Mouse (Mus musculus): ENCODE measurements around the gene Tmem38a. TPM values are rescaled to one million over a fixed set of nuclear protein-coding genes. Genes with fewer than 3 reads are reported as not detected.

The Tmem38a gene
- total and polyA plus RNA-seq, 3 experiments = 1.6 to 3.3 (median 2.8) TPM

DNA sequence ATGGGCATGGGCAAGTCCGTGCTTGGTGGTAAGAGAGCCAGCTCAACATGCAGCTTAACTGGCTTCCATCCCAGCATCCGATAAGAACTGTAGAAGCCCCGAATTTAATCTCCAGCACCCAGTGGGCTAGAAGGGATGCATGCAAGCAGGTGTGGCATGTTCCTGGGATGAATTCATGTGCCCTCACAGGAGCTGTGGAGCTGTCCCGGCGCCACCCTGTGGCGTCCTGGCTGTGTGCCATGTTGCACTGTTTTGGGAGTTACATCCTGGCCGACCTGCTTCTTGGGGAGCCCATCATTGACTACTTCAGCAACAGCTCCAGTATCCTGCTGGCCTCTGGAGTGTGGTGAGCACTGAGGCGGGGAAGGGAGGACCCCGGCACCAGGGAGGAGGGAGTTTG, 7.5 kb downstream of the Tmem38a start:
- ATAC-seq (ENCODE audit: extremely low read depth, insufficient number of reproducible peaks, low FRiP score, poor library complexity, severe bottlenecking) = no peak
- Histone ChIP-seq H3K4me3 (ENCODE audit: low read depth, low read length) (no peak overlapping the region), H3K27me3 (ENCODE audit: insufficient read depth, low read length) (peaks cover 2% of the 10 kb centered on the region), H3K4me1 (ENCODE audit: insufficient read depth, low read depth, low read length) (peaks cover 17% of the 10 kb centered on the region), H3K9me3 (replicated peaks) (no peaks in the 10 kb centered on the region), H3K36me3 (replicated peaks) (no peaks in the 10 kb centered on the region)
- TF ChIP-seq GATA1 (IDR thresholded peaks at IDR 0.05; ENCODE audit: borderline replicate concordance, low read length) (no peak), TAL1 (conservative IDR thresholded peaks at IDR 0.05; ENCODE audit: low read depth, low read length) (no peak), GATA2 (IDR thresholded peaks at IDR 0.05; ENCODE audit: borderline replicate concordance, low read depth, low read length) (no peak), CTCF (IDR thresholded peaks at IDR 0.05; ENCODE audit: low read depth, low read length) (no peak), POLR2AphosphoS5 (IDR thresholded peaks at IDR 0.05; ENCODE audit: insufficient replicate concordance, low read depth, low read length) (no peak)
- no peak for DNase-seq (ENCODE audit: low spot score)

DNA sequence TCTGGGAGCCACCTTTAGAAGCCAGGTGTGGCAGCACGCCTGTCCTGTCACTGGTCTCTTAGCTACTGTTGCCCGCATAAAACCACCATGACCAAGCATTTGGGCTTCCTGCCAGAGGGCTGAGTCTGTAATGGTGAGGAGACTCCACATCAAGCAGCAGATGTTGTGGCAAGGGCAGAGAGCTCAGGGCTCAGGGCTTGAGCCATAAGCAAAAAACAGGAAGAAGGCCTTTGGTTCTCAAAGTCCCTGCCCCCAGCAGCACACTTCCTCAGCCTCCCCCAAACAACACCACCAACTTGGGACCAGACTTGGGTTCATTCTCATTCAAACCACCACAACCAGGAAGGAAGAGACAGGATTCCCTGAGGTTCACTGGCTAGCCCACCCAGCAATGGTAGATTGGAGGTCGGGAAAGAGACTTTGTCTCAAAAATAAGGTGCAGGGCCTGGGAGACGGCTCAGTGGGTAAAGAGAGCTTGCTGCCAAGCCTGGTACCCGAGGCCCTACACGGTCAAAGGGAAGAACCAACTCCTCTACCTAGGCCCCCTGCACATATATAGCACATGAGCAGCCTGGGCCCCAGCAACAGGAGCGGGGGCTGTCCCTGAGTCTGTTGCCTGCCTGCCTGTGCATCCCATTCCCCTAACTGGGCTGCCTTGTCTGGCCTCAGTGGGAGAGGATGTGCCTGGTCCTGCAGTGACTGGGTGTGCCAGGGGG, 11.4 kb downstream of the Tmem38a start:
- H3K4me3 ChIP-seq (ENCODE audit: low read depth, low read length) = no peak overlapping the region; the same call in 1 of the 2 replicates
- peak; percentile 46; the same call in 1 of the 2 replicates for ATAC-seq (ENCODE audit: extremely low read depth, insufficient number of reproducible peaks, low FRiP score, poor library complexity, severe bottlenecking)
- peaks cover 30% of the 10 kb centered on the region for H3K4me1 ChIP-seq (ENCODE audit: insufficient read depth, low read depth, low read length)
- no peaks in the 10 kb centered on the region for H3K9me3 ChIP-seq (replicated peaks)
- H3K36me3 ChIP-seq (replicated peaks) = no peaks in the 10 kb centered on the region
- TF ChIP-seq GATA1 (IDR thresholded peaks at IDR 0.05; ENCODE audit: borderline replicate concordance, low read length) = no peak
- no peak for TF ChIP-seq TAL1 (conservative IDR thresholded peaks at IDR 0.05; ENCODE audit: low read depth, low read length)
- TF ChIP-seq POLR2AphosphoS5 (IDR thresholded peaks at IDR 0.05; ENCODE audit: insufficient replicate concordance, low read depth, low read length) = no peak
- no peak for TF ChIP-seq GATA2 (IDR thresholded peaks at IDR 0.05; ENCODE audit: borderline replicate concordance, low read depth, low read length)
- no peak for TF ChIP-seq CTCF (IDR thresholded peaks at IDR 0.05; ENCODE audit: low read depth, low read length)
- peak; percentile 45 for DNase-seq (ENCODE audit: low spot score)
- peaks cover 16% of the 10 kb centered on the region for H3K27me3 ChIP-seq (ENCODE audit: insufficient read depth, low read length)

DNA sequence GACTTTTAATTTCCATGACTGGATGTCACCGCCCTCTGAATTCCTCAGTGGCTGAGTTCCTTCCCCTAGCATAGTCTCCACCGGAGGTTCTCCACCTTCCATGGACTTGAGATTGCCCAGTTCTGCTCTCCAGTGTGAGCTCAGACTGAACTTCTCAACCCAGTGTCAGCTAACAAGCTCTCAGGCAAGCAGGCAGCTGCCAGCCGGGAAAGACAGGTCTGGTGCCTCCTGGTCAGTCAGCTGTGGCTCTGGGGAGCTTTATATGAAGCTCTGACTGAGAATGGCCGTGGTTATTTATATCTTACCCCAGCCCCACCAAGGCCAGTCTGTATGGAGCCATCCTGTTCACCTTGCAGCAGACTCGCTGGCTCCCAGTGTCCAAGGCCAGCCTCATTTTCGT, 12.5 kb downstream of the Tmem38a start:
- ATAC-seq (ENCODE audit: extremely low read depth, insufficient number of reproducible peaks, low FRiP score, poor library complexity, severe bottlenecking) = no peak
- H3K4me1 ChIP-seq (ENCODE audit: insufficient read depth, low read depth, low read length) = peaks cover 35% of the 10 kb centered on the region
- H3K9me3 ChIP-seq (replicated peaks) = no peaks in the 10 kb centered on the region

DNA sequence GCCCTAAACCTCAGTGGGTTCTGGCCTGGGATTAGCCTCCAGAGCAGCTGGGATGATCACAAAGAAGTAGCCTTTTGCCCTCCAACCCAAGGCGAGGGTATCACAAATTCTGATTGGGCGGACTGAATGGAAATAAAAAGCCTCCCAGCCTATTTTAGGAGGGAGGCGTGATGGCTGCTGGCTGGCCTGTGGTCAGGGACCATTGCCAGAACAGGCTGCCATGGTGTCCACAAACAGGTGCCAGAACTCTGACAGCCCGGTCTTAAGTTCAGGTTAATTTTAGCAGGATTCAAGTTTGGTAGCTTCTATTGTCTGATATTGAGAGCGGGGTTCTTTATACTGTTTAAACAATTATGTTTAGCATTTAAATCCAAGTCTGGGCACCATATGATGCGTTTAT, 16.0 kb downstream of the Tmem38a start:
- Histone ChIP-seq H3K4me3 (ENCODE audit: low read depth, low read length) (no peak overlapping the region), H3K27me3 (ENCODE audit: insufficient read depth, low read length) (peaks cover 24% of the 10 kb centered on the region), H3K9me3 (replicated peaks) (no peaks in the 10 kb centered on the region), H3K36me3 (replicated peaks) (no peaks in the 10 kb centered on the region), H3K4me1 (ENCODE audit: insufficient read depth, low read depth, low read length) (peaks cover 32% of the 10 kb centered on the region)
- TF ChIP-seq CTCF (IDR thresholded peaks at IDR 0.05; ENCODE audit: low read depth, low read length) (no peak), TAL1 (conservative IDR thresholded peaks at IDR 0.05; ENCODE audit: low read depth, low read length) (no peak), POLR2AphosphoS5 (IDR thresholded peaks at IDR 0.05; ENCODE audit: insufficient replicate concordance, low read depth, low read length) (no peak), GATA2 (IDR thresholded peaks at IDR 0.05; ENCODE audit: borderline replicate concordance, low read depth, low read length) (no peak), GATA1 (IDR thresholded peaks at IDR 0.05; ENCODE audit: borderline replicate concordance, low read length) (no peak)
- DNase-seq (ENCODE audit: low spot score) (no peak), ATAC-seq (ENCODE audit: extremely low read depth, insufficient number of reproducible peaks, low FRiP score, poor library complexity, severe bottlenecking) (no peak)

More for the DNA sequence above, 12.5 kb downstream of the Tmem38a start:
- Histone ChIP-seq H3K36me3 (replicated peaks) (no peaks in the 10 kb centered on the region), H3K27me3 (ENCODE audit: insufficient read depth, low read length) (peaks cover 23% of the 10 kb centered on the region), H3K4me3 (ENCODE audit: low read depth, low read length) (no peak overlapping the region)
- no peak for DNase-seq (ENCODE audit: low spot score)
- no peak for TF ChIP-seq GATA1 (IDR thresholded peaks at IDR 0.05; ENCODE audit: borderline replicate concordance, low read length)
- TF ChIP-seq GATA2 (IDR thresholded peaks at IDR 0.05; ENCODE audit: borderline replicate concordance, low read depth, low read length) = no peak
- TF ChIP-seq POLR2AphosphoS5 (IDR thresholded peaks at IDR 0.05; ENCODE audit: insufficient replicate concordance, low read depth, low read length) = no peak
- TF ChIP-seq CTCF (IDR thresholded peaks at IDR 0.05; ENCODE audit: low read depth, low read length) = no peak
- no peak for TF ChIP-seq TAL1 (conservative IDR thresholded peaks at IDR 0.05; ENCODE audit: low read depth, low read length)

DNA sequence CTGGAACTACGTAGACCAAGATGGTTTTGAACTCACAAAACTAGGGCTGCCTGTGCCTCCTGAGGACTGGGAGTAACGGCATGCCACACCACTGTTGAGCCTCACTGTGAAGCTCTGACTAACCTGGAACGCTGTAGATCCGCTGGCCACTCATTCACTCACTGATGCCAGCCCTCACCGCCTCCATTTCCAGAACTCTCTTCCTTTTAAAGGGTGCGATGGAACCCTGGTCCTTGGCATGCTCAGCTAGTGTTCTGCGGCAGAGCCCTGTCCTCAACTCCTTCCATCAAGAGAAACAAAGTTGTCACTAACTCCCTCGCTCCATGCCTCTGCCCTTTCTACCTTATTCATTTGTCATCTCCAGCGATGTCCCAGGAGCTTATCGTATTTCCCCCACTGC, 17.0 kb downstream of the Tmem38a start:
- Histone ChIP-seq H3K9me3 (replicated peaks) (no peaks in the 10 kb centered on the region), H3K4me1 (ENCODE audit: insufficient read depth, low read depth, low read length) (peaks cover 23% of the 10 kb centered on the region), H3K36me3 (replicated peaks) (no peaks in the 10 kb centered on the region), H3K4me3 (ENCODE audit: low read depth, low read length) (no peak overlapping the region), H3K27me3 (ENCODE audit: insufficient read depth, low read length) (peaks cover 24% of the 10 kb centered on the region)
- DNase-seq (ENCODE audit: low spot score) (no peak), ATAC-seq (ENCODE audit: extremely low read depth, insufficient number of reproducible peaks, low FRiP score, poor library complexity, severe bottlenecking) (no peak)
- TF ChIP-seq POLR2AphosphoS5 (IDR thresholded peaks at IDR 0.05; ENCODE audit: insufficient replicate concordance, low read depth, low read length) (no peak), GATA1 (IDR thresholded peaks at IDR 0.05; ENCODE audit: borderline replicate concordance, low read length) (no peak), TAL1 (conservative IDR thresholded peaks at IDR 0.05; ENCODE audit: low read depth, low read length) (no peak), GATA2 (IDR thresholded peaks at IDR 0.05; ENCODE audit: borderline replicate concordance, low read depth, low read length) (no peak), CTCF (IDR thresholded peaks at IDR 0.05; ENCODE audit: low read depth, low read length) (no peak)

DNA sequence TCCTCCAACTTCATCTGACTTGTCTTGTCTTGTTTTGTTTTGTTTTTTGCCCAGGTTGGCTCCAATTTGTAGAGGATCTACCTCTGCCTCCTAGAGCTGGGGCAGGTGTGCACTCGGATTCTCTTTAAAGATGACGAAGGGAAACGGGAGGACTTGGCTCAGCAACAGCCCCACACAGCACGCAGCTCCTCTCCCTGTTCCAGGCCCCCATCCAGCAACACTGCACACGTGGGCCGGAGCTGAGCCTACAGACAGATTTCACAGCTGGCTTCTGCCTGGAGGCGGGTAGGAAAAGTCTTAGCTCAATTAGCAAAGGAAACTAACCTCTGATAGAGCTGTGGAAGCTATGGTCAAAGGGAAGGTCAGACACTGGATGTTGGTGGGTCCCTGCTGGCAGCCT, 17.4 kb downstream of the Tmem38a start:
- no peaks in the 10 kb centered on the region for H3K36me3 ChIP-seq (replicated peaks)
- DNase-seq (ENCODE audit: low spot score) (no peak), ATAC-seq (ENCODE audit: extremely low read depth, insufficient number of reproducible peaks, low FRiP score, poor library complexity, severe bottlenecking) (no peak)
- no peak overlapping the region for H3K4me3 ChIP-seq (ENCODE audit: low read depth, low read length)
- peaks cover 21% of the 10 kb centered on the region for H3K4me1 ChIP-seq (ENCODE audit: insufficient read depth, low read depth, low read length)
- H3K27me3 ChIP-seq (ENCODE audit: insufficient read depth, low read length) = peaks cover 23% of the 10 kb centered on the region
- no peaks in the 10 kb centered on the region for H3K9me3 ChIP-seq (replicated peaks)
- TF ChIP-seq GATA2 (IDR thresholded peaks at IDR 0.05; ENCODE audit: borderline replicate concordance, low read depth, low read length) = no peak

Data from G1E (cell line).